Mouse (Mus musculus): Measurements from ENCODE around the gene Rusc2. TPM values are rescaled to one million over a fixed set of nuclear protein-coding genes. Genes with fewer than 3 reads are reported as not detected.

The Rusc2 gene
- polyA plus RNA-seq, 1 experiment from 2014 or later, result 29.6 TPM

DNA sequence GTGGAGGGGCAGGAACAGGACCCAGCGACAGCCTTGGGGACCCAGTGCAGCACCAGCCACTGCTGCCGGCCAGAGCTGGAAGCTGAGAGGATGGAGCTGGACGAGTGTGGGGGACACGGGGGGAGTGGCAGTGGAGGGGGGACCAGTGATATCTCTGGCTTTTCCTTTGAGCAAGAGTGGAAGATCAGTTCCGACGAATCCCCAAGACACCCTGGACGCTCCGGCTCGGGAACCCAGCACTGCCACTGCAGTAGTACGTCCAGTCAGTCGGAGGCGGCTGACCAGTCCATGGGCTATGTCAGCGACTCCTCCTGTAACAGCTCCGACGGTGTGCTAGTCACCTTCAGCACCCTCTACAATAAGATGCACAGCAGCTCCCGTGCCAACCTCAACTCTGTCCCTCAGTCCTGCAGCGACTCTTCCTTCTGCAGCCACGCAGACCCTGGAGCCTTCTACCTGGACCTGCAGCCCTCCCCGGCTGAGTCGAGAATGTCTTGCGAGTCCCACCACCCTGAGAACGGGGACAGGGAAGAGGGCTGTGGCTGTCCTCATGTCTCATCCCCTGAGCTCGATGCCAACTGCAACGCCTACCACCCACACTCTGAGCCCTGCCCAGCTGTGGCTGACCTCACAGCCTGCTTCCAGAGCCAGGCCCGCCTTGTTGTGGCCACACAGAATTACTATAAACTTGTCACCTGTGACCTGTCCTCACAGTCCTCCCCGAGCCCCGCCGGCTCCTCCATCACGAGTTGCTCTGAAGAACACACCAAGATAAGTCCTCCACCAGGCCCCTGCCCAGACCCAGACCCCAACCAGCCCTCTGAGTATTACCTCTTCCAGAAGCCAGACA lies 33.7 kb downstream of the Rusc2 start:
- no peak for DNase-seq (ENCODE audit: low read depth, low spot score)
- in situ Hi-C loops (cut with MboI; ENCODE audit: low pct_unique_long_range_greater_than_20kb), result loop anchor here (5.0 kb wide), 1 partner anchor 33 kb away; the partner anchor contains the start of gene Rusc2
- TF ChIP-seq CTCF (IDR thresholded peaks at IDR 0.05), result no peak
- ChIA-PET CTCF (no interaction called here), POLR2A (interaction anchor here (1.2 kb wide), 1 partner anchor 17 kb away, joined by 3 read pairs; no protein-coding TSS in a partner anchor)
- ATAC-seq, result no peak
- H3K27me3 ChIP-seq, result no peaks in the 10 kb centered on the region

DNA sequence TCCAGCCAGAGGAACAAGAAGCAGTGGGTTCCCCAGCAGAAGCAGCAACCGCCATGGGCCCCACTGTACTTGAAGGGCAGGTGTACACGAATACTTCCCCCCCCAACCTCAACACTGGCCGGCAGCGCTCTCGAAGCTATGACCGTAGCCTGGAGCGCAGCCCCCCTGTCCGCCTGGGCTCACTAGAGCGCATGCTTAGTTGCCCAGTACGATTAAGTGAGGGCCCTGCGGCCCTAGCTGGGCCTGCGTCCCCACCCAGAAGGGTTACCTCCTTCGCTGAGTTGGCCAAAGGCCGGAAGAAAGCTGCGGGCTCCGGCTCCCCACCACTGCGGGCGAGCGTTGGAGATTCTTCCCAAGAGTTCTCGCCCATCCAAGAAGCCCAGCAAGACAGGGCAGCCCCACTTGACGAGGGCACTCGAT lies 34.3 kb downstream of the Rusc2 start:
- DNase-seq (ENCODE audit: low read depth, low spot score), result no peak
- POLR2A ChIA-PET, result interaction anchor here (1.2 kb wide), 1 partner anchor 17 kb away, joined by 3 read pairs; no protein-coding TSS in a partner anchor
- in situ Hi-C loops (cut with MboI; ENCODE audit: low pct_unique_long_range_greater_than_20kb), result loop anchor here (5.0 kb wide), 1 partner anchor 34 kb away; the partner anchor contains the start of gene Rusc2

DNA sequence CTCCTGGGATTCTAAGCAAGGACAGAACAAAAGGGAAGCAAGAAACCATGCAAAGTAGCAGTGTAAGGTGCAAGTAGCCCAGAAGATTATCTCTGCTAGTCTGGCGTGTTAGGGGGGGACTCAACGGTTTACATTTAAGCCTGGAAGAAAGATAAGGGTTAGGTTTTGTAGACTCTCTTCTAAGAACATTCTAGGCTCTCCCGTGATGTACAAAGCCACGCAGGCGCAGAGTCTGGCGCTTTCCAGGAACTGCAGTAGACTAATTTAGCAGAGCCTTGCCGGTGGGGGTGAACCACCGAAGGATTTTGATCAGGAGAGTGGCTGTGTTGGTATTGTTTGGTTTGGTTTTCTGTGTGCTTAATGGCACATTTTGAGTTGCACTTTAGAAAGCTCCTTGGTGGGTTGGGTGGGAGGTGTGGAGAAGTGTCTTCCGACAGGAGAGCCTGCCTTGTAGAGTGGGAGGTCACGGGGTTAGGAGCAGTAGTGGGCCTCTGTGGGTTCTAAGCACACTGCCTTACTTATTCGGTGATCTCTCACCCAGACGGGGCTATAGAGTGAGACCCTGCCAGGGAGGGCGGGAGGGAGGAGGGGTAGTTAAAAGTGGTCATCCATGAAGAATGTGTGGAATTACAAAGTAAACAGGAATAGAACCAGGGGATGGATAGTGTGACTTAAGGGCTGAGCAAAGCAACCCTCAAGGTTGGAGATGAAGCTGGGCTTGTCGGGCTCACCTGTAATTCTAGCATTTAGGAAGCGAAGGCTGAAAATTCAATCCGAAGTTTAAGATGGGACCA lies 35.7 kb downstream of the Rusc2 start:
- ChIA-PET POLR2A (no interaction called here), CTCF (no interaction called here)
- no peaks in the 10 kb centered on the region for H3K27me3 ChIP-seq
- no peak for TF ChIP-seq CTCF (IDR thresholded peaks at IDR 0.05)
- DNase-seq (ENCODE audit: low read depth, low spot score) (no peak), ATAC-seq (peak; percentile 58)
- in situ Hi-C loops (cut with MboI; ENCODE audit: low pct_unique_long_range_greater_than_20kb), result loop anchor here (5.0 kb wide), 1 partner anchor 35 kb away; the partner anchor contains the start of gene Rusc2

More for the DNA sequence above, 34.3 kb downstream of the Rusc2 start:
- no peaks in the 10 kb centered on the region for H3K27me3 ChIP-seq
- no peak for TF ChIP-seq CTCF (IDR thresholded peaks at IDR 0.05)
- no peak for ATAC-seq
- CTCF ChIA-PET, result no interaction called here

DNA sequence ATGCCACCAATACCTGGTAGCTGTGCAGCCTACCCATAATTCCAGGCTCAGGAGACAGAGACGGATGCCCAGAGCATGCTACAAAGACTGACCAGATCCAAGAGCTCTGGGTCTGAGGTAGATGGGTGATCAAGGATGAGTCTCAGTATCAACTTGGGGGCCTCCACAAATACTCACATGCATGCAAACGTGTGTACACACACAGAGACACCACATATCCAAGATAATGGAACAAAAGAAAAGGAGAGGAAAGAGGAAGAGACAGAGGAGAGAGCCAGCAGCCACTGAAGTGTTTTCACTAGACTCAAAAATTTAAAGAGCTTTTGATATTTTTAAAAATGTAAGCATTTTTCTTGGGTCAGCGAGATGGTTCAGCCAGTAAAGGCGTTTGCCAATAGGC lies 36.7 kb downstream of the Rusc2 start:
- POLR2A ChIA-PET, result no interaction called here
- in situ Hi-C loops (cut with MboI; ENCODE audit: low pct_unique_long_range_greater_than_20kb), result loop anchor here (5.0 kb wide), 1 partner anchor 36 kb away; the partner anchor contains the start of gene Rusc2
- ATAC-seq, result no peak

DNA sequence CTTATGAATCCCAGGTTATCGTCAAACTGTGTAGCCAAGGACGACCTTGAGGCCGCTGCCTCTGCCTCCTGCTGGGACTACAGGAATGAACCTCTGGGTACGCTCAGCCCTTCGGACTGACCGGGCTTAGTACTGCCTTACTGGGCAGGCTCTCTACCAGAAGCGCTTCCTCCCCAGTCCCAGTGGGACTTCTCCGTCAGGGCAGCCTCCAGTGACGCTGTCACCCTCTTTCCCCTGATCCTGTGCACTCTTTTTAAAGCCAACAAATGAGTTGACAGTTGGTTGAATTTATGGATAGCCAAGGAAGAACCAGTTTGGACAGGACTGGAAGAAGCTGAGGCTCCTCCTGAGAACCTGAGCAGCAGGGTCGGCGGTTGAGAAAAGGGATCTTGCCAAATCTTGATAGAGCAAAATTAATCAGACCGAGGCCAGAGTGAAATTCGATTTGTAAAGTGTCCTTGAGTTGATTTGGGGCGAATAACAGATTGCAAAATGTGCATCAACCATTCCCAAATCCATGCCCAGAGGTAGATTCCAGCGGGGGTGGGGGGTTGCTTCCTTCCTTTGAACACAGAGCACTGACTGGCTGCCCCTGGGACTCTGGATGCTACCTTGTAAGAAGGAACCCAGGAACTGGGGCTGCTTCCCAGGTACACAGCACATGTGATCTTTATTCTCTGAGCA lies 37.3 kb downstream of the Rusc2 start:
- in situ Hi-C loops (cut with MboI; ENCODE audit: low pct_unique_long_range_greater_than_20kb), result loop anchor here (5.0 kb wide), 1 partner anchor 37 kb away; the partner anchor contains the start of gene Rusc2
- POLR2A ChIA-PET, result no interaction called here
- CTCF ChIA-PET, result no interaction called here
- no peak for DNase-seq (ENCODE audit: low read depth, low spot score)
- TF ChIP-seq CTCF (IDR thresholded peaks at IDR 0.05), result no peak
- H3K27me3 ChIP-seq, result no peaks in the 10 kb centered on the region
- ATAC-seq, result no peak

More for the DNA sequence above, 36.7 kb downstream of the Rusc2 start:
- CTCF ChIA-PET, result no interaction called here
- no peak for TF ChIP-seq CTCF (IDR thresholded peaks at IDR 0.05)
- DNase-seq (ENCODE audit: low read depth, low spot score), result no peak
- H3K27me3 ChIP-seq, result no peaks in the 10 kb centered on the region

DNA sequence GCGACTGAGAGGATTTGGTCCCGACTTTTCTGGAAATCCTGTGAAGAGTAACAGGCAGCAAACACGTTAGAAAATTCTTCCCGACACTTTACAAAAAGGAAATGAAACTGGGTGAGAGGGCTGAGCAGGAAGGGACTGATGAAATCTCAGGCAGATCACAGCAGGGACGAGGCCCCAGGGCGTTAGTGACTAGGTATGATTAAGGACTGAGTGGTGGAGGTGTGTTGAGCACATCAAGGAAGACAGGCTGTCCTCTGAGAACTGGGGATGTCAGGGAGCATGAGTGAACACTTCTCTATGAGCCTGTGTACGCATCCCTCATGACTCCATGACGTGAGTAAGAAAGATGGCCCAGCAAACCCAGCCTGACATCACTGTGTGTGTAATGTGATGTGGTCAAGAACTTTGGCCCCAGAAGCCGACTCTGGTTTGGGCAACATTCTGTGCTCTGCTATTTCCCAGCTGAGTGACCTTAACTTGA lies 38.1 kb downstream of the Rusc2 start:
- CTCF ChIA-PET, result interaction anchor here (1.1 to 1.3 kb wide), 2 partner anchors 17 to 153 kb away, joined by 3 to 4 read pairs; partner anchors contain the start of gene Atp8b5
- H3K27me3 ChIP-seq, result no peaks in the 10 kb centered on the region
- POLR2A ChIA-PET, result interaction anchor here (0.8 kb wide), 1 partner anchor 164 kb away, joined by 3 read pairs; no protein-coding TSS in a partner anchor
- DNase-seq (ENCODE audit: low read depth, low spot score) (peak; percentile 46), ATAC-seq (peak; percentile 41)
- TF ChIP-seq CTCF (IDR thresholded peaks at IDR 0.05), result no peak
- in situ Hi-C loops (cut with MboI; ENCODE audit: low pct_unique_long_range_greater_than_20kb), result loop anchor here (5.0 kb wide), 3 partner anchors 38 to 373 kb away; partner anchors contain the start of genes Atp8b5, Fam214b and Rusc2

DNA sequence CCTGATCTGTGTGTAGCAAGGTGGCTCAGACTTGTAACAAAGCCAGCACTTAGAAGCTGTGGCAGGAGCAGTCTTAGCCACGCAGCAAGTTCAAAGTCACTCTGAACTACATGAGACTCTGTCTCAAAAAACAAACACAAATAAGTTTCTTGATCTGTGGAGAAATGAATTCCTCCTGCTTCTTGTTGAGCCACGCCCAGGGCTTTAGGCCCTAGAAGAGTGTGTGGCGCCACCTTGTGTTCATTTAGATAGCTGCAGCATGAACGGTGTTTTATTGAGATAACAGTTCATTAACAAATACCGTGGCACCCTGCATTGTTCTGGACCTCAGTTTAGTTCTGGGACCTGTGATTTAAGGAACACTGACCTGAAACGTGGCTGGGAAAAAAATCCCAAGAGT lies 38.5 kb downstream of the Rusc2 start:
- in situ Hi-C loops (cut with MboI; ENCODE audit: low pct_unique_long_range_greater_than_20kb), result loop anchor here (5.0 kb wide), 2 partner anchors 153 to 373 kb away; partner anchors contain the start of genes Atp8b5 and Fam214b
- POLR2A ChIA-PET, result interaction anchor here (0.6 to 0.9 kb wide), 3 partner anchors 37 to 363 kb away, joined by 3 read pairs; no protein-coding TSS in a partner anchor

DNA sequence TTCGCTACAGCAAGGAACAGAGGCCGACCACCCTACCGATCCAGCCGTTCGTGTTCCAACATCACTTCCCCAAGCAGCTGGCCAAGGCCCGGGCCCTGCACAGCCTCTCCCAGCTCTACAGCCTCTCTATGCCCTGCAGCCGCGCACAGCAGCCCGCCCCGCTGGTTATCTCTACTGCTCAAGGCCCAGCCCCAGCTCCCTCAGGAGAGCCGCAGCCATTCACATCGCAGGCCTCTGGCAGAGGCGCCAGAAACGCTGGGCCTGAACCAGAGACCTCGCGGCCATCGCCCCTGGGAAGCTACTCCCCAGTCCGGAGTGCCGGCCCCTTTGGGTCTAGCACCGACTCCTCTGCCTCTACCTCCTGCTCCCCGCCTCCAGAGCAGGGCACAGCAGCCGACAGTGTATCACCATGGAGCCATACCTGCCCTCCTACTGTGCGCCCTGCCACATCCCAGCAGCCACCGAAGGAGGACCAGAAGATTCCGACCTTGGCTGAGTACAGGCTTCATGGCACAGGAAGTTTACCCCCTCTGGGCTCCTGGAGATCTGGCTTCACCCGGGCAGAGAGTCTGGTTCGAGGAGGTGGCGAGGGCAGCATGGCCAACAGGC lies 40.0 kb downstream of the Rusc2 start:
- CTCF ChIA-PET, result interaction anchor here (1.0 to 1.5 kb wide), 2 partner anchors 11 to 20 kb away, joined by 3 to 5 read pairs; partner anchors contain the start of gene Tesk1
- TF ChIP-seq CTCF (IDR thresholded peaks at IDR 0.05), result no peak
- DNase-seq (ENCODE audit: low read depth, low spot score) (no peak), ATAC-seq (no peak)
- no peaks in the 10 kb centered on the region for H3K27me3 ChIP-seq
- in situ Hi-C loops (cut with MboI; ENCODE audit: low pct_unique_long_range_greater_than_20kb), result loop anchor here (5.0 kb wide), 2 partner anchors 154 to 374 kb away; partner anchors contain the start of genes Atp8b5 and Fam214b
- POLR2A ChIA-PET, result no interaction called here

More for the DNA sequence above, 38.5 kb downstream of the Rusc2 start:
- no peak for ATAC-seq
- no peak for TF ChIP-seq CTCF (IDR thresholded peaks at IDR 0.05)
- DNase-seq (ENCODE audit: low read depth, low spot score), result peak; percentile 51
- CTCF ChIA-PET, result interaction anchor here (1.0 to 1.5 kb wide), 4 partner anchors 18 to 153 kb away, joined by 3 to 5 read pairs (median 4); partner anchors contain the start of genes Atp8b5 and Tesk1
- H3K27me3 ChIP-seq, result no peaks in the 10 kb centered on the region
